Mouse (Mus musculus) 3T3-L1 (cell line): ENCODE data around the gene Dzip1.

Source experiments
- DNase-seq: peaks from one replicate; pipeline ENCODE4 v3.0.0-alpha.2; 2015; ENCODE audit warnings: low read depth, low spot score

Dzip1 gene

GRCm38 (mm10) chr14:118874126-118874525, 51.1 kb downstream of the Dzip1 start:
- no peak for DNase-seq

GRCm38 (mm10) chr14:118869712-118870111, 55.5 kb downstream of the Dzip1 start:
- no peak for DNase-seq

GRCm38 (mm10) chr14:118868102-118868724, 57.0 kb downstream of the Dzip1 start:
- no peak for DNase-seq

- no peak for DNase-seq
Observed at GRCm38 (mm10) chr14:118867366-118867765, 57.9 kb downstream of the Dzip1 start.

GRCm38 (mm10) chr14:118866014-118866811, 59.0 kb downstream of the Dzip1 start:
- no peak for DNase-seq

- no peak for DNase-seq
Observed at GRCm38 (mm10) chr14:118864905-118865304, 60.4 kb downstream of the Dzip1 start.

GRCm38 (mm10) chr14:118862253-118862652, 63.0 kb downstream of the Dzip1 start:
- no peak for DNase-seq

- DNase-seq: no peak
Observed at GRCm38 (mm10) chr14:118858318-118858717, 66.9 kb downstream of the Dzip1 start.

GRCm38 (mm10) chr14:118856563-118856962, 68.7 kb downstream of the Dzip1 start:
- DNase-seq: no peak

- no peak for DNase-seq
Observed at GRCm38 (mm10) chr14:118855141-118855800, 70.0 kb downstream of the Dzip1 start.

GRCm38 (mm10) chr14:118854371-118855114, 70.7 kb downstream of the Dzip1 start:
- no peak for DNase-seq

GRCm38 (mm10) chr14:118851496-118852107, 73.7 kb downstream of the Dzip1 start:
- DNase-seq: no peak

- DNase-seq: no peak
Observed at GRCm38 (mm10) chr14:118850696-118851035, 74.6 kb downstream of the Dzip1 start.

GRCm38 (mm10) chr14:118850011-118850695, 75.1 kb downstream of the Dzip1 start:
- DNase-seq: no peak

GRCm38 (mm10) chr14:118848171-118848570, 77.1 kb downstream of the Dzip1 start:
- no peak for DNase-seq

- DNase-seq: no peak
Observed at GRCm38 (mm10) chr14:118846834-118847233, 78.4 kb downstream of the Dzip1 start.

- DNase-seq: no peak
Observed at GRCm38 (mm10) chr14:118842353-118842752, 82.9 kb downstream of the Dzip1 start.

GRCm38 (mm10) chr14:118840027-118840426, 85.2 kb downstream of the Dzip1 start:
- DNase-seq: no peak

- no peak for DNase-seq
Observed at GRCm38 (mm10) chr14:118839416-118839815, 85.8 kb downstream of the Dzip1 start.

- no peak for DNase-seq
Observed at GRCm38 (mm10) chr14:118838556-118839120, 86.6 kb downstream of the Dzip1 start.

- no peak for DNase-seq
Observed at GRCm38 (mm10) chr14:118836754-118837153, 88.5 kb downstream of the Dzip1 start.
